Mouse (Mus musculus) adrenal gland, adult 2 months (tissue): ENCODE results near the gene Rin3. TPM values are rescaled to one million over a fixed set of nuclear protein-coding genes. Genes with fewer than 3 reads are reported as not detected.
A peak's percentile ranks its signal among the peaks of the same experiment; 100 is the strongest.
"Not testable (repeated sequence)": the region's sequence is repeated elsewhere in the genome, so short reads cannot be mapped to it uniquely, and the experiment has no call there.

Experiments used
- DNase-seq: peaks from one replicate; pipeline ENCODE4 v3.0.0; 2021
- long read RNA-seq: library from polyadenylated mRNA; stranded (forward); transcript quantifications from one replicate; pipeline ENCODE4 v2.0.0, GENCODE M21; 2021
- polyA plus RNA-seq: library from polyadenylated mRNA; depleted of rRNA; stranded (reverse); fragments of >200 nt; gene quantifications from 2 replicates; pipeline ENCODE4 v1.2.3, GENCODE M21; 2012; rRNA removed
- total RNA-seq, 2 experiments: library from RNA; stranded (reverse); gene quantifications; 2 replicates each; pipeline ENCODE4 v1.2.3; 2021

Gene Rin3
- total RNA-seq: 10 to 100 TPM; 12.3 to 15.1 TPM
- 7.4 and 8.9 TPM in 2 replicates for polyA plus RNA-seq
- long read RNA-seq, partial matches to known transcripts: 2 of 2 reads
- long read RNA-seq, other reads (novel, unspliced or antisense): 0 of 2 reads

DNA sequence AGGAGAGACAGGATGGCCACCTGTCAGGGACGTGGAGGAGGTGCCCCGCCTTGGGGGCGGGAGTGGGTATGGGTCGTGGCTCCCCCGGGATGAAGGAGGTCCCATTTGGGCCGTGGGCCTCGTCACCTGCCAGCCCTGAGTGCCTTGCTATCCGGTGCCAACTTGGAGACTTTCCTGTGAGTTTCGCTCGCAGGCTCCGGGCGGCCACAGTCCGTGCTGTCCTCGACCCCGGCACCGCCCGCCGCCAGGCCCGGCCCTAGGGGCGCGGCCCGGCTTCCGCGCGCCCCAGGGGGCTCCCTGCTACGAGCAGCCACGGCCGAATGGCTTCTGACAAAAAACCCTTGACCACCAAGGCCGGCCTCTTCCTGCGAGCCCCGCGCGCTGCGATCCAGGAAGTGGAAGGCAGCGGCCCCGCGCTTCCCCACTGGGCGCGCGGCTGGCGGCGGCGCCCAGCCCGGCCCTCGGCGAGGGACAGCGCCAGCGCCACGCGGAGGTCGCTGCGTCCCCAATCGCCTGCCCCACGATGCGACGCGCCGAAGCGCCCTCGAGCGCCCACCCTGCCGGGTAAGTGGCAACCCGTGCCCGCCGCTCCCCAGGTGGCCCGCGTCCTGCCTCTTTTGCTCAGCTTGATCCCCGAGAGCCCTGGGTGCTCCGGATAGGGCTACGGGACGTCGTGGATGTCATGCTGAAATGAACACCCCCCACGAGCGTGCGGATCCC lies at the start of gene Rin3:
Gene Rin3 (plus strand): TSS at position 286 of the 720 bp plus-strand sequence.
- DNase-seq: peak; percentile 80

DNA sequence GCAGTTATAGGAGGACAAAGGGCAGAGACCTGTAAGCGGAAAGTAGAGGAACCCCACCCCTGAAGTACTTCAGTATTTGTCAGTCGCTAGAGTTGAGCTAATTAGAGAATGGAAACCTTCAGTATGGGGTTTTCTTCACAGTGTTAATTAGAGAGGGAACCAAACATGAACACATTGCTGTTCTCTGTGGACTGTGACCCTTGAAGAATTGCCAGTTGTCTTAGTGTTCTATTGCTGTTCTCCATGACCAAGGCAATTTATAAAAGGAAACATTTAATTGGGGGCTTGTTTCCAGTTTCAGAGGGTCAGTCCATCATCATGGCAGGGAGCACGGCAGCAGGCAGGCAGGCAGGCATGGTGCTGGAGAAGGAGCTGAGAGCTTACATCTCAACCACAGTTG lies 47.3 kb upstream of the Rin3 start:
- no peak for DNase-seq

DNA sequence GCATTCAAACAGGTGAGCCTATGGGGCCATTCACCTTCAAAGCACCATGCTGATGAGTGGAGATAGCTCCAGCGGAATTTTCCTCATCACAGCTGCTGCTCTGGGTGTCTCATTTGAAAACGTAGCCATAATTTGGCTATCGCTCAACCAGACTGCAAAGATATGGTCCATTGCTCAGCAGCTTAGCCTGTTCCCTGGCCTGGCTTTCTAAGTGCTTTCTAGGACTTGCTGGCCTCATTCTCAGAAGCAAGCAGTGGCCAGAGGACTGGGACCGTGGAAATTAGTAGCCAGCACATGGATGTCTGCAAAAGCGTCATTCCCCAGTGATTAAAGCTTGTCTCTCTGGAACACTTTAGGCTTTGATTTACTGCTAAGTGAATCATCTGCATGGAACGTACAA lies 46.5 kb upstream of the Rin3 start:
- DNase-seq: no peak

DNA sequence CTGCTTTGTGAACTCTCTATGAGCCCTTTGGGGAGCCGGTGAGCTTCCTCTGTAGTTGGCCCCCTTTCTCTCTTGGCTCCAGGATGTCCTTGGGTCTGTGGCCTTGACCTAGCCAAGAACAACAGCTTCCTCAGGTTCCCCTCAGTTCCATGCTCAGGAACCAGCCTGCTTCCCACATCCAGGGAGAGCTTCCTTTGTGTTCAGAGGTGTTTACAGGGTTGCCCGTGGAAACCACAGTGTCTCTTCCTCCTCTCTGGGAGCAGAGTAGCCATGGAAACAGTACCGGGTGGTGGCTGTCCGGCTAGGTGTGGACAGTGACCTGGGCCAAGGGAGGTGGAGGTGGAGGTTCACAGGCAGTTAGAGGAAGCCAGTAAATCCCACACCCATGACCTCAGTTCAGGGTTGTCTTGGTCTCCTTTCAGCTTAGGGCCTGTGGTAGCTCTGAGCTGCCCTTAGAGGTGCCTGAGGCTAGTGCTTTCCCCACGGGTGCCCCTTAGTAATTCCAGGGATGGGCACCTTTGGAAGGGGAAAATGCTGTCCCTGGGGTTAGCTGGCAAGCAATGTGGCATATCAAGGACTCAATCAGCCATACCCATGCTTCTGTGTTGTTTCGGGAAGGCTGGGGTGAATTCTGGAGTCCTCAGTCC lies 40.6 kb upstream of the Rin3 start:
- DNase-seq: peak; percentile 8

DNA sequence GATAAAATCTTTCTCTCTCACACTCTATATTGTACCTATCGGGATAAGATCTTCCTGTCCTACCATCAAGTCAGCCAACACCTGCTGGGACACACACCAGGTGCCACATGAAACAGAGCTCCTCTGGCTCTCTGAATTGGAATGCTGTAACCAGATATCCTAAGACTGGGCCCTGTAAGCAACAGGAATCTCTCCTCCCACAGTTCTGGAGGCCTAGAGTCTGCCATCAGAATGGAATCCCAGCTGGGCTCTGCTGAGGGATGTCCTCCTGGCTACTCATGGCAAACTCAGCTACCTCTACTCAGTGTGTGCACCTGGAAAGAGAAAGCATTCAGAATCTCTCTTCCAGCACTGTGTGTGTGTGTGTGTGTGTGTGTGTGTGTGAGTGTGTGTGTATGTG lies 38.9 kb upstream of the Rin3 start:
- no peak for DNase-seq

DNA sequence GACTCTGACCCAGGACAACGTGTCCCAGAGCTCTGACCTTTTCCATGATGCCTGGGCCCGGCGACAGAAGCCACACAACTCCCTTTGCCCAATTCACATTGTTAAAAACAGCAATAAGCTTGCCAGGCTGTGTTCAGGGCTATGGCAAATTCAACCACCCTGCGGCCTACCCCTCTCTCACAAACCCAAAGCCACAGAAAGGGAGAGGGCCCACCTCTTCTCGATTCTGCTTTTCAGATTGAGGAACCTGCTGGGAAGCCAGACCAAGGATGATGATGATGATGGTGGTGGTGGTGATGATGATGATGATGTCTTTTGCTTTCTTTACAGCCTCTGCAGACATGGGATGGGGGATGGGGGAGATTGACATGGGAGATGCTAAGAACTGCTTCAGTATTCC lies 36.6 kb upstream of the Rin3 start:
- no peak for DNase-seq

DNA sequence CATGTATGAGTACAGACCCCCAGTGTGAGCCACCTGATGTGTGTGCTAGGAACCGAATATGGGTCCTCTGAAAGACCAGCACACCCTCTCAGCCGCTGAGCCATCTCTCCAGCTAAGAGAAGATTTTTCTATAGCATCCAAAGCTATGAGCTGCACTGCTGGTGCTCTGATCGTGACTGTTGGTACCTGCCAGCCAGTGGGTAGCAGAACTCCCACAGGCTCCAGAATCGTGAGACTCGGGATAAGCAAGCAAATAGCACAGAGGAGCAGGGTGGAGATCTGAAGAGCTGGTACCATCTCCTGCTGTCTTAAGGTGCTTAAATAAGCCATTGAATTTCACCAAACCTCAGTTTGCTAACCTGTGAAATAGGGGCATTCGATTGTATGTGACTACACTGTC lies 34.7 kb upstream of the Rin3 start:
- DNase-seq: no peak

DNA sequence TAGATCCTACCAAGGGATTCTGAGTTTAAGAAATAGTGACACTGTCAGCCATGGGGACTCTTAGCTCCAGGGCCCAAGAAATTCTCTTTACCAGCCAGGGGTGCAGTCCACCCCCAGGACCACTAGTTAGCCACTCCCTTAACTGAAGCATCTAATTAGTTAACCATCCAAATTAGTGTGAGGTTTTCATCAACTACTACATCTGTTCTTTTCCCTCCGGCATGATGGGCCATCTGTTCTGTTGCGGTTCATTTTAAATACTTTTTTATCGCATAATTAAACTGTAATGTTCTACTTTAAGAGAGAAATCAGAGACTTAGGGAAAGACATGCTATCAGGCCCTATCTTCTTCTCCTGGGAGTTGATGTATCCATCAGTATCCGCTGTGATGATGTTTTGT lies 32.5 kb upstream of the Rin3 start:
- DNase-seq: no peak

DNA sequence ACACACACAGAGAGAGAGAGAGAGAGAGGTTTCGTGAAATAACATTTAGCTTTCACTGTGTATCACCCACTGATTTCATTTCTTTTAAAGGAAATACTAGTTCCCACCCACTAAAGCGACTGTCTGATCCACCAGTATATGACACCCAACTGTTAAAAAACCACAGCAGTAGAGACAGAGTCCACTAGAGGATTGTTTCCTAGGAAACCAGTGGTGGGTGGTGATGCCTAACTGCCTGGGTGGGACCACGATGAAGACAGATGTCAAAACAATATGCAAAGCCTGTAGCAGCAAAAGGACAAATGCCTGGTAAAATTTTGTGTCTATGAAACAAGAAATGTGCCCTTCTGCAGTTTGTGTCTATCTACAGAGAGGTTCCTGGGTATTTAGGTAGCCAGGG lies 31.8 kb upstream of the Rin3 start:
- DNase-seq: no peak

DNA sequence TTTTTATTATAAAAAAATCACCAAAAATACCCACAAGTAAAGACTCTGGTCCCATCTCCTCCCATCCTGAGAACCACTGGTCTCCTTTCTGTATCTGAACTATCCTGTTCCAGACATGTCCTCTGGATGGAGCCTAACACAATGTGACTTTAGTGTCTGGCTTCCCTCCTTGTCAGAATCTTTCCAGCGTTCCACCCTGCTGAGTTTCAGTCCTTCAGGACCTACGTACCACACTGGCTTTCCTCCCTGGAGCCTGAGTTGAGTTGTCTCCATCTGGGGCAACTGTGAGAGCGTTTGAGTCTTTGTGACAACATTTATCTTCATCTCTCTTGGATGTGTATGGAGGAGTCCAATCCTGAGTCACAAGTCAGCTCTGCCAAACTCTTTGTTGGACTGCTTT lies 30.9 kb upstream of the Rin3 start:
- no peak for DNase-seq

DNA sequence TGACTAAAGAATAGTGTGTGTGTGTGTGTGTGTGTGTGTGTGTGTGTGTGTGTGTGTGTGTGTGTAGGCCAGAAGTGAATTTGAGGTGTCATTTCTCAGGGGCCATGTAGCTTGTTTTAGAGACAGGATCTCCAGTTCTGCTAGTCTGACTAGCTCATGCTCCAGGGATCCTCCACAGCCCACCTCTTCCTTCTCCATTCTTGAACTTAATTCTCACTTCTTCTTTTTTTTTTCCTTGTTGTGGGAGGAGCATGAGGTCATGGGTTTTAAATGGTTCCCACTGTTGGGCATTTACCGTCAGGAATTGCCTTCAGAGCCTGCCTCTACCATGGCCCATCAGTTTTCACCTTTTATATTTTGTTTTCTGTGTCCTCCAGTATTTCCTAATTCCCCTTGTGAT lies 30.3 kb upstream of the Rin3 start:
- no peak for DNase-seq

DNA sequence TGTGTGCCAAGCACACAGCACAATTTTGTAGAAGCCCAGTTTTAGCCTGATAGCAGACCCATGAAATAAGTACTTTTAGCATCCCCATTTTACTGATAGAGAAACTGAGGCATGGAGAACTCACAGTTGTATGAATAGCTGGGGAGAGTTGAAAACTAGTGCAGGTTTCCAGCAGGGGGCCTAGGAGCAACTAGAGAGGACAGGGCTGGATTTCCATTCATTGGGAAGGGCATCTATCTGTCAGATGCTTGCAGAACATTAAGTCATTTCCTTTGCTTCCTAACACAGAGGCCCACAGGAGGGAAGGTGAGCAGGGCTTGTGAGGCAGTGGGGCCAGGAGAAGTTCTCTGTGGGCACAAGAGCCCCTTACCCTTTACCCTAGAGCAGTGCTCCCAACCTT lies 27.8 kb upstream of the Rin3 start:
- no peak for DNase-seq

DNA sequence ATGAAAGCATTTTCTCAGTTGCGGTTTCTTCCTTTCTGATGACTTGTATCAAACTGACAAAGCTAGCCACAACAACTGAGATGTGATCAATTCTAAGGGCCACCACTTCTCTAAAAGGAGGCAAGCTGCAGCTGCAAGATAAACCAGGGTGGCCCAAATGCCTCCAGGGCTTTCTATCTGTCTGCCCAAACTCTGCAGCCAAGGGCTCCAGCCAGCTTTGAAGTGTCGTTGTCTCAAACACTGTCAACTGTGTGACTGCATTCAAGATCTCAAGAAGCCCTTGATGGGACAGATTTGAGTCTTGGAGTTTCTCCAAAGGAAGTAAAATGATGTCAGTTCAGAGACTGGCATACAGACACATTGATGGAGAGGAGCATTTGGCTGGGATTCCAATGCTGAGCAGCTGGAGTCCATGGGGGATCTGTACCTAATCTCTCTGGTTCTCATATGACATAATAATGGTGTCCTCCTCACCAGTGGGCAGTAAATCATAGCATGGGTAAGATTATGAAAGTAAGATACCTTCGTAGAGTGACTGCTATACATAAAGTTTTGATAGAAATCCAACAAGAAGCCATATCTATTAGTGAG lies 24.2 kb upstream of the Rin3 start:
- DNase-seq: no peak

DNA sequence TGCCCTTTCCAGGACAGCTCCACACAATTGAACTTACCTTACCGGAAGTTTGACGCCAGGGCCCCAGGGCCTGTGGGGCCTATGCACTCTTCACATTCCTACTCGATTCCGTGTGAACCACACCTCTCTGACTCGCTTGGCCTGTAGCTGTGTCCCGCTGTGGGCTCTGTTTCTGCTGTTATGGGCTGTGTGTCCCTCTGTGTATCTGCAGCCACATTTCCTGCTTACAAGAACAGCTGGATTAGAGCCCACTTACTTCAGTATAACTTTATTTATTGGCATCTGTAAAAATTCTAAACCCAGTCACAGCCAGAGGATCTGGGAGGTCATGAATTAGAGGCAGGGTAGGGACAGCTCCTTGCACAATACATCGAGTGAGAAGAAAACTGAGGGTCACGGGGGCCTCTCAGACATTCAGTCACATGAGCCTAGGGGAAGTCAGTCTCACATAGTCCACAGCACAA lies 20.9 kb upstream of the Rin3 start:
- no peak for DNase-seq

DNA sequence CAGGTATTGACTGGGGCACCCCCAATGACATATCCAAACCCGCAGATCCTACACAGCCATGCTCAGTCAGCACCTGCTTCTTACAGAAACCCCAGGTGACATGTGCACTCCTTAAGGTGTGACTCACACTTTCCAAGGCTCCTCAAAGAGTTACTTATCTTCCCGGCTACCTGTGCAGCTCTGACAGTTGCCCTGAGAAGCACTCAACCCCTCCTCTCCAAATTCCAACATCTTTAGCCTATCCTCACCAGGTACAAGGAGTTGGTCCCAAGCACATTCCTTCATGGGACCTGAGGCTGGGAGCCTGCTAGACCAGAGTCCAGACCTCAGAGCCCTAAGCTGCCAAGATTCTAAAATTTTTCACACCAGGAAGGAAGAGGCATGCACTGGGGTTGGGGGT lies 20.0 kb upstream of the Rin3 start:
- no peak for DNase-seq

DNA sequence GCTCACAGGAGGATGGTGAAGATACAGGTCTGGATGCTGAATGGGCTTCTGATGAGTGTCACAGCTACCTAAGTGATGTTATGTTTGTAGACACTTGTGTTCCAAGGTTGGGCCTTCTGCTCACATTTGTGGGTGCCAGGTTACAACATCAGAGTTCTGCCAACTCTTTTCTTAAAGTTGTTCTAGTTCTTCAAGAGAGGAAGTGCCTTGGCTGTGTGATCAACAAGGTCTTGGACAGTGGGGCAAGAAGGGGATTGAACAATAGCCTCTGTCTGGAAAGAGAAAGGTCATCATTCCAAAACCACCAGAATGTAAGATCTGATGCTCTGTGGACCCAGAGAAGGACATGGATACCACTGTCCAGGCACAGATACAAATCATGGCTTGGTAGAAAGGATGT lies 19.6 kb upstream of the Rin3 start:
- DNase-seq: no peak

DNA sequence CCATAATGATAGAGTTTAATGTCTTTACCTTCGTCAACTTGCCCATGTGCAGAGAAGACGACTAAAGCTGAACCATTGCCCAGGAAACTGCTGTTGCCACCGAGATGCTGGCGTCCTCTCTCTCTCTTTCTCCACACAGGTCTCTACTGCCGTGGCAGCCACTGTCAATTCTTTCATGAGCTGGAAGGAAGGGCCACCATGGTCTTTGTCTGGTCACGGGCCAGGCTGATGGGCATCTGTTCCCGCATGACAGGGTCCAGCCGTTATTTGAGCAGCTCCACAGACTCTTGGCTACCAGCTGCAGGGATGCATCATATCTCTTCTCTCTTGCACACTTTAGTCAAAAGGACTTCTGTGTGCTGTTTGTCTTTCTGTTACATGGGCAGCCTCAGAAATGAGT lies 16.4 kb upstream of the Rin3 start:
- no peak for DNase-seq

DNA sequence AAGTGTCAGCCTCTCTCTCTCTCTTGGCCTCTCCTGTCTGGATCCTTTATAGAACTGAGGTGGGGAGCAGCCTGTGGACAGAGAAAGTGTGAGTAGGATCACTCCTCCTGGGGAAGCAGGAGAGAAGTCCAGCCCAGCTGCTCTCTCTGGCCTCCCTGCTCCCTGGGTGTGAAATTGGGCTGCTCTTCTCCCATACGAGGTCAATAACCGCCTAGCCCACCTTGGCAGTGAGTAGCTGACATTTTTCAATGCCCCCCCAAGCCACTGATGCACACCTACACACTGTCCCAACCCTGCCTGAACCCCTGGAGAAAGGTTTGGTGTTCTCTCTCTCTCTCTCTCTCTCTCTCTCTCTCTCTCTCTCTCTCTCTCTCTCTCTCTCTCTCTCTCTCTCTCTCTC lies 13.7 kb upstream of the Rin3 start:
- DNase-seq: no peak

DNA sequence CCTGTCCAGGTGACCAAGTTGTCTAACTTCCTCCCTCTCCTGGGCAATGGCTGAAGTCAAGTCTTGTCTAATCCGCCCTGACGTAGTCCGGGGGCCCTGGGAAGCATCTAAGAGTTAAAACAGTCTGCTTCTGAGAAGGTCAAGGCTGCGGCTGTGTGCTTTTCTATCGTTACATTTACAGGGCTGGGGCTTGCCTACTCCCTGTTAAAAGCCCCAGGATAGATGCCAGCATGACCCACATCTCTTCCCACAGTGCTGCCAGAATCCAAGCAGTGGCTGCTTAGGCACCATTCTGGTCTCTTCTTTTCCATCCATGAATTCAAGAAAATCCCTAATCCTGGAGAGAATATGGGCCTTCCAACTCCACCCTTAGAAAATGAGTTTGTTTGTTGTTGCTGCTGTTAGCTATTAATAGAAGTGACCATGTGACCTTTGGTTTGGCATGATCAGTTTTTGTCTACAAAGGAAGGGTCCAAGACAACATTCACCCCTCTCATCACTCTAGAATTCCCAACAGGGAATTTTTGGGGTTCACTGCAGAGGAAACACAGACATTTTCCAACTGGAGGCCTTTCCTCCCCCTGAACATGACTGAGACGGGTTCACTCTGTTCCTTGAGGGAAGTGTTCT lies 12.0 kb upstream of the Rin3 start:
- peak; percentile 31 for DNase-seq

DNA sequence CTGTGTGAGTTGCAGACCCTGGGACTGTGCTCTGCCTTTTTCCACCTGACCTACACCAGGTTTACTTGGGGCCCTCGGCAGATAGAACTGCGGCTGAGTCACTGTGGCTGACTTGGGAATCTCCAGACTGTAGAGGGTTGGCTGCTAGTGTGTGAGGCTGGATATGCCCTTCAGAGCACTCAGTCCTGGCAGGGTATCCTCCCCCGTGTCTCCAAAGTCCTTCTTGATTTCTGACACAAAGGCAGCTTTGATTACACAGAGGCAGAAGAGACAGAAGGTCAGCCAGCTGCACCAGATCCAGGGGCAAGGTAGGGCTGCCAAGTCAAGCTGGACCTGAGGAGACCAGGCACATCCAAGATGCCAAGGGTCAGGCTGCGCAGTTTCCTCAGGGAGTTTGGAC lies 11.4 kb upstream of the Rin3 start:
- peak; percentile 77 for DNase-seq

DNA sequence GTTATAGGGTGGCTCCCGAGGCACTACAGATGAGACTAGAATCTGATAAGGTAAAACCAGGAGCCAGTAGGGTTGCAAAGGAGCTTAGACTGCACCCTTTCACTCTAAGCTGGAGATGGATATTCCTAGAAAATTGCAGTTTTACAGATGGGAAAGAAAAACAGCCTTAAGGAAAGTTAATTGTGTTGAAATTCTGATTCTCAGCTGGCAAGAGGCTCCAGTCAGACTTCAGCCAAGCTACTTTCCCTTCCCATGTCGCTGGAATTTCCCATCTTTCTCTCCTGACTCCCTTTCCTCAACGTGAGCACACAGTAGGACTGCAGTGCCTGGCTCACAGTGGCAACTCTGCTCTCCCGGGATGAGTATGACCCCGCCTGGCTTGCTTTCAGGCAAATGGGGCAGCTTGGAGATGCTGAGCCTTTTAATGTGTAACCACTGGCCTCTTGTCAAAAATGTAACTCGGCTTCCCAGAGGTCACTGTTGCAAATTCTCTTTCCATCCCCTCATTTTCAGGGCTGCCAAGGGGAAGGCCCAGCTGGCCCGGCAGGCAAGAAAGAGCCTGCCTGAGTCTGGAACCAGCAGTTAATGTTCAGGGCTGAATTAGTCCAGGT lies 6.9 kb upstream of the Rin3 start:
- peak; percentile 59 for DNase-seq

DNA sequence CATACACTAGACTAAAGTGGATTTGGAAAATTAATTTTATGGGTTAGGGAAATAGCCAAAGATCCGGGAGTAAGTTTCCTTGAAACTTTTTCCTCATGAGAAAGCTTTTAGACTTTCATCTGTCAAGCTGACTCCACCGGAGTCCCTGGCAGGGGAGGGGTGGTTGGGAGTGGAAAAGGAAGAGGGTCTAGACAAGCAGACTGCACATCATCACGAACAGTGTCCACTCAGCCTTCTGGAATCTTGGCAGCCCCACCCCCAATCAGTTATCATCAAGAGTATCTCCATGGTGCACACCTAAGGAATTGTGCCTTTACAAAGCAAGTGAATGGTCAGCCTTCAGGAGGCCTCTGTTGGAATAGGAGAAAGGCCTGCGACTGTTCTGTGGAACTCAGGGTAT lies 2.6 kb upstream of the Rin3 start:
- DNase-seq: not testable (repeated sequence)
